Mouse (Mus musculus) c-Kit-positive CD71-positive TER-119-negative erythroid progenitor cells, embryonic 14.5 days (primary cell): Measurements from ENCODE around the gene Rpf1.
A peak's percentile ranks its signal among the peaks of the same experiment; 100 is the strongest.

ENCODE experiments used
- DNase-seq: peaks from one replicate; pipeline ENCODE4 v3.0.0-alpha.2; 2013; ENCODE audit warnings: low read depth

Gene Rpf1

GRCm38 (mm10) chr3:146520798-146521651 is at the start of gene Rpf1:
TSS of gene Rpf1 (minus strand) at chr3:146521429.
- peak; percentile 88 for DNase-seq

- no peak for DNase-seq
Observed at GRCm38 (mm10) chr3:146570939-146571338, 49.7 kb upstream of the Rpf1 start.

GRCm38 (mm10) chr3:146570148-146570782 is 49.0 kb upstream of the Rpf1 start, which contains the start of gene Uox:
TSS of gene Uox (plus strand) at chr3:146570426.
- no peak for DNase-seq

GRCm38 (mm10) chr3:146569594-146569993 is 48.4 kb upstream of the Rpf1 start:
- DNase-seq, result no peak

- no peak for DNase-seq
Observed at GRCm38 (mm10) chr3:146567884-146568530, 46.8 kb upstream of the Rpf1 start.

GRCm38 (mm10) chr3:146567366-146567765 is 46.1 kb upstream of the Rpf1 start:
- DNase-seq, result no peak

GRCm38 (mm10) chr3:146565065-146565411 is 43.8 kb upstream of the Rpf1 start:
- DNase-seq, result no peak

GRCm38 (mm10) chr3:146564268-146565064 is 43.2 kb upstream of the Rpf1 start:
- DNase-seq, result peak; percentile 57

GRCm38 (mm10) chr3:146562936-146563335 is 41.7 kb upstream of the Rpf1 start:
- DNase-seq, result no peak

- DNase-seq, result no peak
Observed at GRCm38 (mm10) chr3:146557507-146557906, 36.3 kb upstream of the Rpf1 start.

- no peak for DNase-seq
Observed at GRCm38 (mm10) chr3:146556567-146556966, 35.3 kb upstream of the Rpf1 start.

GRCm38 (mm10) chr3:146554816-146555215 is 33.6 kb upstream of the Rpf1 start:
- no peak for DNase-seq

- no peak for DNase-seq
Observed at GRCm38 (mm10) chr3:146543632-146544031, 22.4 kb upstream of the Rpf1 start.

GRCm38 (mm10) chr3:146540521-146541273 is 19.5 kb upstream of the Rpf1 start:
- DNase-seq, result no peak

GRCm38 (mm10) chr3:146534986-146535385 is 13.8 kb upstream of the Rpf1 start:
- DNase-seq, result no peak

- DNase-seq, result no peak
Observed at GRCm38 (mm10) chr3:146528335-146528734, 7.1 kb upstream of the Rpf1 start.

GRCm38 (mm10) chr3:146521652-146522020 is 407 bp upstream of the Rpf1 start:
- DNase-seq, result no peak

GRCm38 (mm10) chr3:146520226-146520797 is 917 bp downstream of the Rpf1 start:
- no peak for DNase-seq

- DNase-seq, result no peak
Observed at GRCm38 (mm10) chr3:146506711-146507110, 14.5 kb downstream of the Rpf1 start.

- DNase-seq, result no peak
Observed at GRCm38 (mm10) chr3:146501601-146502123, 19.6 kb downstream of the Rpf1 start.

- DNase-seq, result no peak
Observed at GRCm38 (mm10) chr3:146500810-146501201, 20.4 kb downstream of the Rpf1 start.
